Comparison of ENCODE assay signal across 18 mouse cellular contexts in genomic region chr8:128480896-128481665, GRCm38 (mm10).
DNase-seq lines count a peak whose midpoint lies in the region; ATAC-seq and TF ChIP-seq lines count a peak whose summit lies in the region.
"Had no signal": no experiment of that assay in that cellular context is flagged by ENCODE, and none has a peak within 500 bp of the region (broad histone marks: within the 10 kb centered on the region; RNA-seq: fewer than 3 reads in every experiment).

No protein-coding gene starts in this region.

- H3K27ac ChIP-seq in liver, adult 2 months (replicated peaks; ENCODE audit: insufficient read depth, low read depth, low read length), result peak overlapping the region; percentile 48
- no peak overlapping the region for H3K27ac ChIP-seq in liver, postnatal 0 days (ENCODE audit: low read depth)
- H3K27ac ChIP-seq in bone marrow, adult 2 months (ENCODE audit: control insufficient read depth, insufficient read depth, low read depth, low read length, poor library complexity), result peak overlapping the region; percentile 10; the same call in 1 of the 2 replicates
- no peak overlapping the region for H3K27ac ChIP-seq in forebrain, embryonic 10.5 days
- H3K27ac ChIP-seq: embryonic facial prominence, embryonic 12.5 days; layer of hippocampus, adult 2 months; liver, embryonic 12.5 days; midbrain, embryonic 12.5 days; neural tube, embryonic 12.5 days had no signal

- peak overlapping the region; percentile 7; the same call in 1 of the 2 replicates for H3K9ac ChIP-seq in liver, adult 2 months (ENCODE audit: low read depth, low read length)
- H3K9ac ChIP-seq in liver, postnatal 0 days (replicated peaks), result no peak overlapping the region
- H3K9ac ChIP-seq: embryonic facial prominence, embryonic 12.5 days; liver, embryonic 12.5 days; midbrain, embryonic 12.5 days; neural tube, embryonic 12.5 days had no signal

- no peak for ATAC-seq in liver, postnatal 0 days
- ATAC-seq in megakaryocyte, adult 5-6 weeks (ENCODE audit: poor library complexity, severe bottlenecking), result peak; percentile 90
- ATAC-seq: forebrain, embryonic 14.5 days; liver, embryonic 12.5 days had no signal

- TF ChIP-seq EP300 in liver, postnatal 0 days (IDR thresholded peaks at IDR 0.05; ENCODE audit: low read depth), result no peak

- peak; percentile 63 for DNase-seq in liver, adult 2 months (ENCODE audit: extremely low read depth, low read depth, low spot score)
- no peak for DNase-seq in liver, postnatal 0 days
- peak; percentile 82 for DNase-seq in thymus, postnatal 0 days (ENCODE audit: low spot score)
- DNase-seq in forebrain, embryonic 10.5 days (ENCODE audit: extremely low spot score, low spot score), result no peak
- DNase-seq in right cerebral cortex, postnatal 4 days, result no peak
- no peak for DNase-seq in kidney, postnatal 10 days
- DNase-seq: cerebellum, postnatal 14 days; heart, postnatal 4 days; kidney, adult 11 months had no signal

- 23% methylated on average over 8 of the region's 8 CpGs for WGBS in liver, adult 2 months
- 60% methylated on average over 8 of the region's 8 CpGs for WGBS in liver, postnatal 0 days (ENCODE audit: insufficient replicate concordance)
- WGBS in bone marrow, adult 2 months, result 12% methylated on average over 8 of the region's 8 CpGs
- WGBS in forebrain, embryonic 10.5 days, result 89% methylated on average over 8 of the region's 8 CpGs

- 0 out of 2 replicates have a peak, but pooled peaks have one; percentile 1 for TF ChIP-seq CTCF in liver, adult 2 months (IDR thresholded peaks at IDR 0.05; ENCODE audit: low read depth, low read length)
- no peak for TF ChIP-seq CTCF in liver, postnatal 0 days (IDR thresholded peaks at IDR 0.05; ENCODE audit: low read depth)
- TF ChIP-seq CTCF in bone marrow, adult 2 months (IDR thresholded peaks at IDR 0.05; ENCODE audit: control insufficient read depth, insufficient read depth, low read length), result no peak

- H3K4me1 ChIP-seq in liver, adult 2 months (ENCODE audit: control insufficient read depth, insufficient read depth, low read length), result peaks cover 41% of the 10 kb centered on the region
- peaks cover 16% of the 10 kb centered on the region for H3K4me1 ChIP-seq in liver, postnatal 0 days (ENCODE audit: insufficient read depth)
- peaks cover 5% of the 10 kb centered on the region for H3K4me1 ChIP-seq in bone marrow, adult 2 months (ENCODE audit: control insufficient read depth, insufficient read depth, low read length)
- H3K4me1 ChIP-seq in forebrain, embryonic 10.5 days, result no peaks in the 10 kb centered on the region
- H3K4me1 ChIP-seq: liver, embryonic 12.5 days; neural tube, embryonic 12.5 days had no signal

- no peak overlapping the region for H3K4me2 ChIP-seq in liver, postnatal 0 days (ENCODE audit: low read depth, low read length)
- H3K4me2 ChIP-seq: embryonic facial prominence, embryonic 12.5 days; liver, embryonic 12.5 days; midbrain, embryonic 12.5 days; neural tube, embryonic 12.5 days had no signal

- H3K27me3 ChIP-seq in liver, adult 2 months (ENCODE audit: control insufficient read depth, insufficient read depth, low read length), result no peaks in the 10 kb centered on the region
- no peaks in the 10 kb centered on the region for H3K27me3 ChIP-seq in liver, postnatal 0 days (ENCODE audit: insufficient read depth, low read length)
- H3K27me3 ChIP-seq in forebrain, embryonic 10.5 days (ENCODE audit: poor library complexity, severe bottlenecking), result peaks cover 18% of the 10 kb centered on the region
- H3K27me3 ChIP-seq: CH12.LX; embryonic facial prominence, embryonic 12.5 days; liver, embryonic 12.5 days; midbrain, embryonic 12.5 days; neural tube, embryonic 12.5 days had no signal

- H3K36me3 ChIP-seq in liver, adult 2 months (ENCODE audit: control insufficient read depth, insufficient read depth, low read length), result peaks cover 25% of the 10 kb centered on the region
- H3K36me3 ChIP-seq in liver, postnatal 0 days (replicated peaks; ENCODE audit: insufficient read depth, low read length), result no peaks in the 10 kb centered on the region
- H3K36me3 ChIP-seq in forebrain, embryonic 10.5 days (replicated peaks), result no peaks in the 10 kb centered on the region
- H3K36me3 ChIP-seq: midbrain, embryonic 12.5 days had no signal

- 0 out of 2 replicates have a peak, but pooled peaks have one; percentile 12 for TF ChIP-seq POLR2A in liver, adult 2 months (IDR thresholded peaks at IDR 0.05; ENCODE audit: extremely low read depth, insufficient read depth, low read length)
- no peak for TF ChIP-seq POLR2A in bone marrow, adult 2 months (IDR thresholded peaks at IDR 0.05; ENCODE audit: borderline replicate concordance, control insufficient read depth, low read depth, low read length)

- peaks cover 4% of the 10 kb centered on the region; the same call in 1 of the 2 replicates for H3K79me2 ChIP-seq in liver, adult 2 months (ENCODE audit: control insufficient read depth, insufficient read depth, low read length)

- H3K9me3 ChIP-seq in liver, postnatal 0 days (ENCODE audit: low read length), result no peaks in the 10 kb centered on the region
- H3K9me3 ChIP-seq in forebrain, embryonic 10.5 days, result no peaks in the 10 kb centered on the region
- H3K9me3 ChIP-seq: embryonic facial prominence, embryonic 12.5 days; liver, embryonic 12.5 days; midbrain, embryonic 12.5 days; neural tube, embryonic 12.5 days had no signal

- H3K4me3 ChIP-seq in liver, adult 2 months (ENCODE audit: insufficient read depth, low read depth, low read length), result no peak overlapping the region
- no peak overlapping the region for H3K4me3 ChIP-seq in liver, postnatal 0 days (ENCODE audit: low read depth, low read length)
- H3K4me3 ChIP-seq in bone marrow, adult 2 months (replicated peaks; ENCODE audit: control insufficient read depth, low read depth, low read length), result no peak overlapping the region
- H3K4me3 ChIP-seq in forebrain, embryonic 10.5 days, result no peak overlapping the region
- H3K4me3 ChIP-seq: embryonic facial prominence, embryonic 12.5 days; layer of hippocampus, adult 2 months; liver, embryonic 12.5 days; midbrain, embryonic 12.5 days; neural tube, embryonic 12.5 days had no signal

Comparison
In these comparisons a context has a peak if more than half of its experiments do, and no peak if none do; other contexts are left out.
1. DNase-seq: peak in liver, adult 2 months (single experiment) and thymus, postnatal 0 days (single experiment); none in liver, postnatal 0 days (single experiment), forebrain, embryonic 10.5 days (single experiment), right cerebral cortex, postnatal 4 days (single experiment) and kidney, postnatal 10 days (single experiment).
2. H3K27ac ChIP-seq: peak in liver, adult 2 months (single experiment) and bone marrow, adult 2 months (single experiment); none in liver, postnatal 0 days (single experiment) and forebrain, embryonic 10.5 days (single experiment).